Mouse (Mus musculus): ENCODE results near the gene Zscan10. TPM values are rescaled to one million over a fixed set of nuclear protein-coding genes. Genes with fewer than 3 reads are reported as not detected.

Zscan10 gene
- polyA plus RNA-seq, 1 experiment from 2014 or later = not detected

GRCm38 (mm10) chr17:23599605-23600063, 1.0 kb upstream of the Zscan10 start:
- 43% methylated on average over 7 of the region's 7 CpGs for WGBS
- no peaks in the 10 kb centered on the region for H3K36me3 ChIP-seq (ENCODE audit: control insufficient read depth, insufficient read depth)
- no peaks in the 10 kb centered on the region for H3K9me3 ChIP-seq (ENCODE audit: control insufficient read depth, low read length)
- H3K9ac ChIP-seq (replicated peaks; ENCODE audit: low read depth, low read length) = peak overlapping the region; percentile 55
- no peak for ATAC-seq
- peak overlapping the region; percentile 77 for H3K4me2 ChIP-seq (ENCODE audit: low read length)
- H3K27ac ChIP-seq (ENCODE audit: low read length) = no peak overlapping the region; the same call in 1 of the 2 replicates
- no peaks in the 10 kb centered on the region for H3K27me3 ChIP-seq (replicated peaks; ENCODE audit: control insufficient read depth, insufficient read depth, low read length)
- H3K4me1 ChIP-seq (replicated peaks; ENCODE audit: control insufficient read depth, insufficient read depth, low read length) = peaks cover 10% of the 10 kb centered on the region
- peak overlapping the region; percentile 53 for H3K4me3 ChIP-seq (replicated peaks; ENCODE audit: low read length)

- Histone ChIP-seq H3K4me1 (replicated peaks; ENCODE audit: control insufficient read depth, insufficient read depth, low read length) (peaks cover 10% of the 10 kb centered on the region), H3K36me3 (ENCODE audit: control insufficient read depth, insufficient read depth) (no peaks in the 10 kb centered on the region), H3K4me3 (replicated peaks; ENCODE audit: low read length) (no peak overlapping the region), H3K27me3 (replicated peaks; ENCODE audit: control insufficient read depth, insufficient read depth, low read length) (no peaks in the 10 kb centered on the region), H3K9ac (replicated peaks; ENCODE audit: low read depth, low read length) (no peak overlapping the region), H3K9me3 (ENCODE audit: control insufficient read depth, low read length) (no peaks in the 10 kb centered on the region), H3K27ac (ENCODE audit: low read length) (no peak overlapping the region), H3K4me2 (ENCODE audit: low read length) (no peak overlapping the region)
- WGBS = 47% methylated on average over 10 of the region's 10 CpGs
- ATAC-seq = no peak
These were observed 1.4 kb downstream of the Zscan10 start for GRCm38 (mm10) chr17:23601836-23602585.

- Histone ChIP-seq H3K4me2 (ENCODE audit: low read length) (no peak overlapping the region), H3K36me3 (ENCODE audit: control insufficient read depth, insufficient read depth) (no peaks in the 10 kb centered on the region), H3K9me3 (ENCODE audit: control insufficient read depth, low read length) (no peaks in the 10 kb centered on the region), H3K4me1 (replicated peaks; ENCODE audit: control insufficient read depth, insufficient read depth, low read length) (peaks cover 10% of the 10 kb centered on the region), H3K27ac (ENCODE audit: low read length) (no peak overlapping the region), H3K9ac (replicated peaks; ENCODE audit: low read depth, low read length) (no peak overlapping the region), H3K27me3 (replicated peaks; ENCODE audit: control insufficient read depth, insufficient read depth, low read length) (no peaks in the 10 kb centered on the region), H3K4me3 (replicated peaks; ENCODE audit: low read length) (no peak overlapping the region)
- no peak for ATAC-seq
- 11% methylated on average over 8 of the region's 8 CpGs for WGBS
These were observed 2.4 kb downstream of the Zscan10 start for GRCm38 (mm10) chr17:23603077-23603476.

GRCm38 (mm10) chr17:23603542-23603941, 2.9 kb downstream of the Zscan10 start:
- H3K36me3 ChIP-seq (ENCODE audit: control insufficient read depth, insufficient read depth) = no peaks in the 10 kb centered on the region
- H3K27me3 ChIP-seq (replicated peaks; ENCODE audit: control insufficient read depth, insufficient read depth, low read length) = no peaks in the 10 kb centered on the region
- no peak for ATAC-seq
- whole genome bisulfite sequencing = 43% methylated on average over 2 of the region's 2 CpGs
- no peak overlapping the region for H3K27ac ChIP-seq (ENCODE audit: low read length)
- peaks cover 7% of the 10 kb centered on the region for H3K4me1 ChIP-seq (replicated peaks; ENCODE audit: control insufficient read depth, insufficient read depth, low read length)
- H3K9me3 ChIP-seq (ENCODE audit: control insufficient read depth, low read length) = no peaks in the 10 kb centered on the region
- H3K4me3 ChIP-seq (replicated peaks; ENCODE audit: low read length) = no peak overlapping the region
- H3K4me2 ChIP-seq (ENCODE audit: low read length) = no peak overlapping the region
- no peak overlapping the region for H3K9ac ChIP-seq (replicated peaks; ENCODE audit: low read depth, low read length)

GRCm38 (mm10) chr17:23604394-23604793, 3.7 kb downstream of the Zscan10 start:
- ATAC-seq = no peak
- WGBS = 75% methylated on average over 7 of the region's 7 CpGs

GRCm38 (mm10) chr17:23605220-23605619, 4.6 kb downstream of the Zscan10 start:
- WGBS = 83% methylated on average over 8 of the region's 8 CpGs
- no peak overlapping the region for H3K4me3 ChIP-seq (replicated peaks; ENCODE audit: low read length)
- H3K27ac ChIP-seq (ENCODE audit: low read length) = no peak overlapping the region
- no peaks in the 10 kb centered on the region for H3K4me1 ChIP-seq (replicated peaks; ENCODE audit: control insufficient read depth, insufficient read depth, low read length)
- no peaks in the 10 kb centered on the region for H3K27me3 ChIP-seq (replicated peaks; ENCODE audit: control insufficient read depth, insufficient read depth, low read length)
- ATAC-seq = no peak
- H3K4me2 ChIP-seq (ENCODE audit: low read length) = no peak overlapping the region
- no peaks in the 10 kb centered on the region for H3K36me3 ChIP-seq (ENCODE audit: control insufficient read depth, insufficient read depth)
- H3K9ac ChIP-seq (replicated peaks; ENCODE audit: low read depth, low read length) = no peak overlapping the region
- no peaks in the 10 kb centered on the region for H3K9me3 ChIP-seq (ENCODE audit: control insufficient read depth, low read length)

More at GRCm38 (mm10) chr17:23604394-23604793, 3.7 kb downstream of the Zscan10 start:
- H3K36me3 ChIP-seq (ENCODE audit: control insufficient read depth, insufficient read depth) = no peaks in the 10 kb centered on the region
- H3K27me3 ChIP-seq (replicated peaks; ENCODE audit: control insufficient read depth, insufficient read depth, low read length) = no peaks in the 10 kb centered on the region
- no peak overlapping the region for H3K9ac ChIP-seq (replicated peaks; ENCODE audit: low read depth, low read length)
- H3K27ac ChIP-seq (ENCODE audit: low read length) = no peak overlapping the region
- no peaks in the 10 kb centered on the region for H3K9me3 ChIP-seq (ENCODE audit: control insufficient read depth, low read length)
- peaks cover 3% of the 10 kb centered on the region for H3K4me1 ChIP-seq (replicated peaks; ENCODE audit: control insufficient read depth, insufficient read depth, low read length)
- H3K4me3 ChIP-seq (replicated peaks; ENCODE audit: low read length) = no peak overlapping the region
- no peak overlapping the region for H3K4me2 ChIP-seq (ENCODE audit: low read length)

- H3K27ac ChIP-seq (ENCODE audit: low read length) = no peak overlapping the region
- no peak overlapping the region for H3K4me2 ChIP-seq (ENCODE audit: low read length)
- no peaks in the 10 kb centered on the region for H3K4me1 ChIP-seq (replicated peaks; ENCODE audit: control insufficient read depth, insufficient read depth, low read length)
- H3K36me3 ChIP-seq (ENCODE audit: control insufficient read depth, insufficient read depth) = no peaks in the 10 kb centered on the region
- H3K4me3 ChIP-seq (replicated peaks; ENCODE audit: low read length) = no peak overlapping the region
- H3K27me3 ChIP-seq (replicated peaks; ENCODE audit: control insufficient read depth, insufficient read depth, low read length) = no peaks in the 10 kb centered on the region
- no peaks in the 10 kb centered on the region for H3K9me3 ChIP-seq (ENCODE audit: control insufficient read depth, low read length)
- WGBS = 87% methylated on average over 24 of the region's 24 CpGs
- H3K9ac ChIP-seq (replicated peaks; ENCODE audit: low read depth, low read length) = no peak overlapping the region
- ATAC-seq = no peak
These were observed 9.0 kb downstream of the Zscan10 start for GRCm38 (mm10) chr17:23609612-23610011.

- Histone ChIP-seq H3K9me3 (ENCODE audit: control insufficient read depth, low read length) (no peaks in the 10 kb centered on the region), H3K36me3 (ENCODE audit: control insufficient read depth, insufficient read depth) (no peaks in the 10 kb centered on the region), H3K9ac (replicated peaks; ENCODE audit: low read depth, low read length) (no peak overlapping the region), H3K27ac (ENCODE audit: low read length) (no peak overlapping the region), H3K4me3 (replicated peaks; ENCODE audit: low read length) (no peak overlapping the region), H3K27me3 (replicated peaks; ENCODE audit: control insufficient read depth, insufficient read depth, low read length) (no peaks in the 10 kb centered on the region), H3K4me2 (ENCODE audit: low read length) (no peak overlapping the region), H3K4me1 (replicated peaks; ENCODE audit: control insufficient read depth, insufficient read depth, low read length) (no peaks in the 10 kb centered on the region)
- no peak for ATAC-seq
- 85% methylated on average over 28 of the region's 28 CpGs for WGBS
These were observed 9.7 kb downstream of the Zscan10 start for GRCm38 (mm10) chr17:23610361-23610800.

GRCm38 (mm10) chr17:23617087-23617486, 16.4 kb downstream of the Zscan10 start:
- Histone ChIP-seq H3K4me2 (ENCODE audit: low read length) (no peak overlapping the region), H3K27ac (ENCODE audit: low read length) (no peak overlapping the region), H3K9ac (replicated peaks; ENCODE audit: low read depth, low read length) (no peak overlapping the region), H3K4me1 (replicated peaks; ENCODE audit: control insufficient read depth, insufficient read depth, low read length) (no peaks in the 10 kb centered on the region), H3K36me3 (ENCODE audit: control insufficient read depth, insufficient read depth) (no peaks in the 10 kb centered on the region), H3K9me3 (ENCODE audit: control insufficient read depth, low read length) (no peaks in the 10 kb centered on the region), H3K4me3 (replicated peaks; ENCODE audit: low read length) (no peak overlapping the region), H3K27me3 (replicated peaks; ENCODE audit: control insufficient read depth, insufficient read depth, low read length) (peaks cover 6% of the 10 kb centered on the region; the same call in 1 of the 2 replicates)
- ATAC-seq = no peak
- 69% methylated on average over 9 of the region's 9 CpGs for WGBS

All from forebrain, embryonic 16.5 days (tissue).